Mouse (Mus musculus): ENCODE measurements around the gene Taf3.

GRCm38 (mm10) chr2:9966634-9967033, 81.8 kb downstream of the Taf3 start:
- no peak for TF ChIP-seq POLR2A (IDR thresholded peaks at IDR 0.05; ENCODE audit: extremely low read depth, insufficient read depth, low read length)
- TF ChIP-seq CTCF (IDR thresholded peaks at IDR 0.05; ENCODE audit: extremely low read depth, insufficient read depth, low read length) = no peak

Measured in cortical plate, adult 2 months (tissue).